Mouse (Mus musculus): Measurements from ENCODE around the gene Mif. TPM values are rescaled to one million over a fixed set of nuclear protein-coding genes. Genes with fewer than 3 reads are reported as not detected.

Gene Mif
- polyA plus RNA-seq, 1 experiment, result 2,436 TPM

GRCm38 (mm10) chr10:75880351-75880750 lies 20.3 kb upstream of the Mif start:
- H3ac ChIP-seq (ENCODE audit: control insufficient read depth, insufficient read length, low read depth), result no peak overlapping the region
- TF ChIP-seq USF1 (IDR thresholded peaks at IDR 0.05; ENCODE audit: low read depth), result no peak
- TF ChIP-seq MAX (IDR thresholded peaks at IDR 0.05), result no peak
- no peak for TF ChIP-seq FOSL1 (IDR thresholded peaks at IDR 0.05; ENCODE audit: insufficient read depth, low read length, poor library complexity, severe bottlenecking)
- TF ChIP-seq CTCF (IDR thresholded peaks at IDR 0.05; ENCODE audit: control insufficient read depth, insufficient read depth, insufficient read length), result no peak
- no peak for TF ChIP-seq CEBPB (IDR thresholded peaks at IDR 0.05; ENCODE audit: low read depth)
- TF ChIP-seq MYOG (IDR thresholded peaks at IDR 0.05; ENCODE audit: control insufficient read depth, extremely low read depth, insufficient read length), result no peak
- no peak for TF ChIP-seq MYOD1 (IDR thresholded peaks at IDR 0.05; ENCODE audit: control insufficient read depth, insufficient read length, low read depth)
- H3K36me3 ChIP-seq (ENCODE audit: control insufficient read depth, insufficient read depth), result no peaks in the 10 kb centered on the region
- H3K79me2 ChIP-seq (ENCODE audit: control insufficient read depth, insufficient read depth), result no peaks in the 10 kb centered on the region
- no peaks in the 10 kb centered on the region for H3K79me3 ChIP-seq (ENCODE audit: low read depth)
- no peaks in the 10 kb centered on the region for H3K27me3 ChIP-seq (ENCODE audit: control insufficient read depth, insufficient read depth, insufficient read length)
- H3K4me3 ChIP-seq (ENCODE audit: insufficient read depth, poor library complexity, severe bottlenecking), result no peak overlapping the region

- TF ChIP-seq MAX (IDR thresholded peaks at IDR 0.05) (no peak), CTCF (IDR thresholded peaks at IDR 0.05; ENCODE audit: control insufficient read depth, insufficient read depth, insufficient read length) (no peak), USF1 (IDR thresholded peaks at IDR 0.05; ENCODE audit: low read depth) (no peak)
- H3K79me3 ChIP-seq (ENCODE audit: low read depth), result no peaks in the 10 kb centered on the region
- no peaks in the 10 kb centered on the region for H3K36me3 ChIP-seq (ENCODE audit: control insufficient read depth, insufficient read depth)
- no peaks in the 10 kb centered on the region for H3K79me2 ChIP-seq (ENCODE audit: control insufficient read depth, insufficient read depth)
- H3K27me3 ChIP-seq (ENCODE audit: control insufficient read depth, insufficient read depth, insufficient read length), result no peaks in the 10 kb centered on the region
- H3ac ChIP-seq (ENCODE audit: control insufficient read depth, insufficient read length, low read depth), result no peak overlapping the region
- no peak overlapping the region for H3K4me3 ChIP-seq (ENCODE audit: insufficient read depth, poor library complexity, severe bottlenecking)
Observed at GRCm38 (mm10) chr10:75878836-75879235, 18.8 kb upstream of the Mif start.

- no peaks in the 10 kb centered on the region for H3K79me3 ChIP-seq (ENCODE audit: low read depth)
- no peak for TF ChIP-seq FOSL1 (IDR thresholded peaks at IDR 0.05; ENCODE audit: insufficient read depth, low read length, poor library complexity, severe bottlenecking)
- no peak for TF ChIP-seq USF1 (IDR thresholded peaks at IDR 0.05; ENCODE audit: low read depth)
- TF ChIP-seq MAX (IDR thresholded peaks at IDR 0.05), result no peak
- no peak for TF ChIP-seq CTCF (IDR thresholded peaks at IDR 0.05; ENCODE audit: control insufficient read depth, insufficient read depth, insufficient read length)
- TF ChIP-seq CEBPB (IDR thresholded peaks at IDR 0.05; ENCODE audit: low read depth), result no peak
- no peak for TF ChIP-seq MYOG (IDR thresholded peaks at IDR 0.05; ENCODE audit: control insufficient read depth, extremely low read depth, insufficient read length)
- TF ChIP-seq MYOD1 (IDR thresholded peaks at IDR 0.05; ENCODE audit: control insufficient read depth, insufficient read length, low read depth), result no peak
- H3K4me3 ChIP-seq (ENCODE audit: insufficient read depth, poor library complexity, severe bottlenecking), result no peak overlapping the region
- no peaks in the 10 kb centered on the region for H3K79me2 ChIP-seq (ENCODE audit: control insufficient read depth, insufficient read depth)
- H3K27me3 ChIP-seq (ENCODE audit: control insufficient read depth, insufficient read depth, insufficient read length), result no peaks in the 10 kb centered on the region
- no peak overlapping the region for H3ac ChIP-seq (ENCODE audit: control insufficient read depth, insufficient read length, low read depth)
- no peaks in the 10 kb centered on the region for H3K36me3 ChIP-seq (ENCODE audit: control insufficient read depth, insufficient read depth)
Observed at GRCm38 (mm10) chr10:75873543-75874170, 13.6 kb upstream of the Mif start.

GRCm38 (mm10) chr10:75872915-75873542 lies 13.0 kb upstream of the Mif start:
- no peaks in the 10 kb centered on the region for H3K36me3 ChIP-seq (ENCODE audit: control insufficient read depth, insufficient read depth)
- TF ChIP-seq USF1 (IDR thresholded peaks at IDR 0.05; ENCODE audit: low read depth) (no peak), MAX (IDR thresholded peaks at IDR 0.05) (no peak), CTCF (IDR thresholded peaks at IDR 0.05; ENCODE audit: control insufficient read depth, insufficient read depth, insufficient read length) (no peak), MYOG (IDR thresholded peaks at IDR 0.05; ENCODE audit: control insufficient read depth, extremely low read depth, insufficient read length) (no peak), CEBPB (IDR thresholded peaks at IDR 0.05; ENCODE audit: low read depth) (no peak), MYOD1 (IDR thresholded peaks at IDR 0.05; ENCODE audit: control insufficient read depth, insufficient read length, low read depth) (no peak), FOSL1 (IDR thresholded peaks at IDR 0.05; ENCODE audit: insufficient read depth, low read length, poor library complexity, severe bottlenecking) (no peak)
- no peaks in the 10 kb centered on the region for H3K27me3 ChIP-seq (ENCODE audit: control insufficient read depth, insufficient read depth, insufficient read length)
- no peak overlapping the region for H3ac ChIP-seq (ENCODE audit: control insufficient read depth, insufficient read length, low read depth)
- no peaks in the 10 kb centered on the region for H3K79me2 ChIP-seq (ENCODE audit: control insufficient read depth, insufficient read depth)
- H3K79me3 ChIP-seq (ENCODE audit: low read depth), result no peaks in the 10 kb centered on the region
- peak overlapping the region; percentile 21 for H3K4me3 ChIP-seq (ENCODE audit: insufficient read depth, poor library complexity, severe bottlenecking)

- TF ChIP-seq CTCF (IDR thresholded peaks at IDR 0.05; ENCODE audit: control insufficient read depth, insufficient read depth, insufficient read length) (no peak), USF1 (IDR thresholded peaks at IDR 0.05; ENCODE audit: low read depth) (no peak), CEBPB (IDR thresholded peaks at IDR 0.05; ENCODE audit: low read depth) (no peak), MAX (IDR thresholded peaks at IDR 0.05) (no peak)
- Histone ChIP-seq H3K4me3 (ENCODE audit: insufficient read depth, poor library complexity, severe bottlenecking) (peak overlapping the region; percentile 21), H3K79me2 (ENCODE audit: control insufficient read depth, insufficient read depth) (no peaks in the 10 kb centered on the region), H3ac (ENCODE audit: control insufficient read depth, insufficient read length, low read depth) (peak overlapping the region; percentile 28), H3K79me3 (ENCODE audit: low read depth) (no peaks in the 10 kb centered on the region), H3K27me3 (ENCODE audit: control insufficient read depth, insufficient read depth, insufficient read length) (no peaks in the 10 kb centered on the region), H3K36me3 (ENCODE audit: control insufficient read depth, insufficient read depth) (no peaks in the 10 kb centered on the region)
Observed at GRCm38 (mm10) chr10:75872025-75872914, 12.2 kb upstream of the Mif start.

Data from C2C12 (cell line).